In the genomic region with DNA sequence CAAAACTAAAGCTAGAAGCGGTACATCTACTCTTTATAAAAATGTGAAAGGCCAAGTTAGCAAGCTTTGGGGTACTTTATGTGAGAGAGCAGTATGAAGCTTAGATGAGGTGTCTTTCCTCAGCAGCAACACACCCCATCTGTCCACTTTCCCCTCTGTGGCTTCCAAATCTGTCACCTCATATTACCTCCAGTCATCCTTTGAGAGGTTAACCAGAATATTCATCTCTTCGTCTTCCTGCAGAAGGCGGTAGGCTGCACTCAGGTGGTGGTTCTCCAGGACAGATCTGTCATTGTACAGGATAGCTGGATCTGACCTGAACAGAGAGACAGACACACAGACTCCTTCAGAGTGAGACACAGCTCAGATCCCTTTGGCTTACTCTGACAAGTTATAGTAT, we compare ENCODE assay signal across 19 mouse cellular contexts.
DNase-seq lines count a peak whose midpoint lies in the region; ATAC-seq and TF ChIP-seq lines count a peak whose summit lies in the region.
"Had no signal": no experiment of that assay in that cellular context is flagged by ENCODE, and none has a peak within 500 bp of the region (broad histone marks: within the 10 kb centered on the region; RNA-seq: fewer than 3 reads in every experiment).

No protein-coding gene starts in this region.

- no peak overlapping the region for H3K27ac ChIP-seq in hindbrain, postnatal 0 days
- H3K27ac ChIP-seq in hindbrain, embryonic 16.5 days (ENCODE audit: low read depth, low read length): no peak overlapping the region
- peak overlapping the region; percentile 43; the same call in 1 of the 2 replicates for H3K27ac ChIP-seq in cerebellum, adult 2 months (ENCODE audit: insufficient read depth, low read length)
- H3K27ac ChIP-seq: embryonic facial prominence, embryonic 13.5 days; forebrain, embryonic 13.5 days; heart, embryonic 15.5 days; hindbrain, embryonic 13.5 days; kidney, embryonic 15.5 days had no signal

- TF ChIP-seq CTCF in hindbrain, postnatal 0 days (IDR thresholded peaks at IDR 0.05; ENCODE audit: low read depth): no peak
- TF ChIP-seq CTCF in cerebellum, adult 2 months (IDR thresholded peaks at IDR 0.05; ENCODE audit: borderline replicate concordance, insufficient read depth, low read depth, low read length): no peak

- H3K27me3 ChIP-seq in hindbrain, postnatal 0 days (ENCODE audit: insufficient read depth, low read length): no peaks in the 10 kb centered on the region
- no peaks in the 10 kb centered on the region for H3K27me3 ChIP-seq in hindbrain, embryonic 16.5 days (replicated peaks; ENCODE audit: control insufficient read depth, insufficient read depth, low read length)
- no peaks in the 10 kb centered on the region for H3K27me3 ChIP-seq in cerebellum, adult 2 months (ENCODE audit: control insufficient read depth, insufficient read depth, low read length)
- H3K27me3 ChIP-seq: embryonic facial prominence, embryonic 13.5 days; forebrain, embryonic 13.5 days; heart, embryonic 15.5 days; hindbrain, embryonic 13.5 days; kidney, embryonic 15.5 days had no signal

- no peak overlapping the region for H3K4me3 ChIP-seq in hindbrain, postnatal 0 days (ENCODE audit: low read length)
- H3K4me3 ChIP-seq in hindbrain, embryonic 16.5 days (ENCODE audit: low read length): no peak overlapping the region
- no peak overlapping the region for H3K4me3 ChIP-seq in cerebellum, adult 2 months (replicated peaks; ENCODE audit: insufficient read depth, low read depth, low read length)
- H3K4me3 ChIP-seq: embryonic facial prominence, embryonic 13.5 days; forebrain, embryonic 13.5 days; heart, embryonic 15.5 days; hindbrain, embryonic 13.5 days; kidney, embryonic 15.5 days had no signal

- 87% methylated on average over 3 of the region's 3 CpGs for WGBS in hindbrain, postnatal 0 days
- 91% methylated on average over 3 of the region's 3 CpGs for WGBS in hindbrain, embryonic 16.5 days
- WGBS in cerebellum, adult 2 months: 41% methylated on average over 3 of the region's 3 CpGs

- no peak overlapping the region for H3K9ac ChIP-seq in hindbrain, postnatal 0 days (replicated peaks; ENCODE audit: low read length)
- no peak overlapping the region for H3K9ac ChIP-seq in hindbrain, embryonic 16.5 days (ENCODE audit: low read depth, low read length)
- H3K9ac ChIP-seq: embryonic facial prominence, embryonic 13.5 days; forebrain, embryonic 13.5 days; heart, embryonic 15.5 days; hindbrain, embryonic 13.5 days; kidney, embryonic 15.5 days had no signal

- no peak overlapping the region for H3K4me2 ChIP-seq in hindbrain, postnatal 0 days (ENCODE audit: low read depth, low read length)
- no peak overlapping the region for H3K4me2 ChIP-seq in hindbrain, embryonic 16.5 days (ENCODE audit: low read length)
- H3K4me2 ChIP-seq: embryonic facial prominence, embryonic 13.5 days; forebrain, embryonic 13.5 days; heart, embryonic 11.5 days; heart, embryonic 15.5 days; hindbrain, embryonic 13.5 days; kidney, embryonic 15.5 days had no signal

- 0 out of 2 replicates have a peak, but pooled peaks have one; percentile 55 for ATAC-seq in hindbrain, postnatal 0 days
- ATAC-seq in hindbrain, embryonic 16.5 days: no peak
- no peak for ATAC-seq in erythroid progenitor cell, adult 5-6 weeks (replicated peaks; ENCODE audit: low FRiP score, poor library complexity, severe bottlenecking)
- ATAC-seq: forebrain, embryonic 13.5 days; intestine, embryonic 16.5 days had no signal

- H3K9me3 ChIP-seq in hindbrain, postnatal 0 days (ENCODE audit: low read length): no peaks in the 10 kb centered on the region
- H3K9me3 ChIP-seq in hindbrain, embryonic 16.5 days (ENCODE audit: control insufficient read depth, low read length): no peaks in the 10 kb centered on the region
- H3K9me3 ChIP-seq: embryonic facial prominence, embryonic 13.5 days; forebrain, embryonic 13.5 days; heart, embryonic 15.5 days; hindbrain, embryonic 13.5 days; kidney, embryonic 15.5 days had no signal

- DNase-seq in hindbrain, postnatal 0 days (ENCODE audit: low spot score): no peak
- DNase-seq in cerebellum, adult 2 months: peak; percentile 48 to 74
- DNase-seq in cerebellum, postnatal 10 days: peak; percentile 47 to 54
- no peak for DNase-seq in embryo, embryonic 9.5 days (ENCODE audit: extremely low spot score)
- DNase-seq in ovary, postnatal 36 days (ENCODE audit: low spot score): no peak
- DNase-seq in spleen, postnatal 36 days (ENCODE audit: low spot score in 2 of 2): no peak
- DNase-seq: adrenal gland, postnatal 25 days; heart, adult 18-20 months; heart, postnatal 14 days; kidney, adult 2 months had no signal

- no peak for TF ChIP-seq POLR2A in cerebellum, adult 2 months (IDR thresholded peaks at IDR 0.05; ENCODE audit: borderline replicate concordance, insufficient read depth, low read length)

- no peaks in the 10 kb centered on the region for H3K4me1 ChIP-seq in hindbrain, postnatal 0 days (ENCODE audit: insufficient read depth, low read length)
- H3K4me1 ChIP-seq in hindbrain, embryonic 16.5 days (ENCODE audit: control insufficient read depth, insufficient read depth, low read depth, low read length): no peaks in the 10 kb centered on the region
- H3K4me1 ChIP-seq in cerebellum, adult 2 months (ENCODE audit: control insufficient read depth, insufficient read depth, low read length): peaks cover 5% of the 10 kb centered on the region; the same call in 1 of the 2 replicates
- H3K4me1 ChIP-seq: embryonic facial prominence, embryonic 13.5 days; forebrain, embryonic 13.5 days; heart, embryonic 15.5 days; hindbrain, embryonic 13.5 days; kidney, embryonic 15.5 days had no signal

- H3K36me3 ChIP-seq in hindbrain, postnatal 0 days (ENCODE audit: insufficient read depth, low read length): no peaks in the 10 kb centered on the region
- no peaks in the 10 kb centered on the region for H3K36me3 ChIP-seq in hindbrain, embryonic 16.5 days (ENCODE audit: control insufficient read depth, insufficient read depth, low read length)
- H3K36me3 ChIP-seq: embryonic facial prominence, embryonic 13.5 days; heart, embryonic 15.5 days; hindbrain, embryonic 13.5 days; kidney, embryonic 15.5 days had no signal

Comparison
In these comparisons a context has a peak if more than half of its experiments do, and no peak if none do; other contexts are left out.
1. DNase-seq: peak in cerebellum, adult 2 months (2 of 2) and cerebellum, postnatal 10 days (2 of 2); none in hindbrain, postnatal 0 days (single experiment), embryo, embryonic 9.5 days (single experiment), ovary, postnatal 36 days (single experiment) and spleen, postnatal 36 days (0 of 2).